Mouse (Mus musculus): ENCODE measurements at regions not wholly inside any gene's neighbourhood (a gene's known extent, or its start where the extent isn't known, plus 50 kb on each side); places are given as distances from the start of the nearest gene placed in this dataset.
"Not testable (repeated sequence)": the region's sequence is repeated elsewhere in the genome, so short reads cannot be mapped to it uniquely, and the experiment has no call there.

- no peak for DNase-seq
- intact Hi-C loops (cut with DNase I), result no loop called here
Measured at GRCm38 (mm10) chr10:96685991-96686601, 69.3 kb downstream of the Btg1 start.

- intact Hi-C loops (cut with DNase I), result no loop called here
- DNase-seq, result peak; percentile 29 to 32
Measured at GRCm38 (mm10) chr10:96686659-96687440, 70.0 kb downstream of the Btg1 start.

GRCm38 (mm10) chr10:96687441-96687772 is 70.6 kb downstream of the Btg1 start:
- intact Hi-C loops (cut with DNase I), result no loop called here
- DNase-seq, result no peak

GRCm38 (mm10) chr10:96689976-96690867 is 73.4 kb downstream of the Btg1 start:
- intact Hi-C loops (cut with DNase I), result no loop called here
- DNase-seq, result peak in 1 of 2 experiments; percentile 24

GRCm38 (mm10) chr10:96690868-96691302 is 74.1 kb downstream of the Btg1 start:
- intact Hi-C loops (cut with DNase I), result no loop called here
- peak in 1 of 2 experiments; percentile 17 for DNase-seq

- intact Hi-C loops (cut with DNase I), result no loop called here
- no peak for DNase-seq
Measured at GRCm38 (mm10) chr10:96691319-96691870, 74.6 kb downstream of the Btg1 start.

- intact Hi-C loops (cut with DNase I), result no loop called here
Measured at GRCm38 (mm10) chr10:96692821-96693220, 76.0 kb downstream of the Btg1 start.

GRCm38 (mm10) chr10:96693766-96694165 is 77.0 kb downstream of the Btg1 start:
- intact Hi-C loops (cut with DNase I), result no loop called here
- no peak for DNase-seq

More at GRCm38 (mm10) chr10:96692821-96693220, 76.0 kb downstream of the Btg1 start:
- no peak for DNase-seq

GRCm38 (mm10) chr10:96696571-96696970 is 79.8 kb downstream of the Btg1 start:
- DNase-seq, result no peak
- intact Hi-C loops (cut with DNase I), result no loop called here

GRCm38 (mm10) chr10:96697781-96698180 is 81.0 kb downstream of the Btg1 start:
- no peak for DNase-seq
- intact Hi-C loops (cut with DNase I), result no loop called here

- intact Hi-C loops (cut with DNase I), result no loop called here
- no peak for DNase-seq
Measured at GRCm38 (mm10) chr10:96706656-96707055, 89.8 kb downstream of the Btg1 start.

GRCm38 (mm10) chr10:96708471-96708870 is 91.7 kb downstream of the Btg1 start:
- intact Hi-C loops (cut with DNase I), result no loop called here
- peak; percentile 39 to 40 for DNase-seq

- intact Hi-C loops (cut with DNase I), result no loop called here
- DNase-seq, result no peak
Measured at GRCm38 (mm10) chr10:96709698-96710356, 93.0 kb downstream of the Btg1 start.

GRCm38 (mm10) chr10:96711993-96712392 is 95.2 kb downstream of the Btg1 start:
- no peak for DNase-seq

GRCm38 (mm10) chr10:96714702-96715101 is 97.9 kb downstream of the Btg1 start:
- intact Hi-C loops (cut with DNase I), result no loop called here
- no peak for DNase-seq

More at GRCm38 (mm10) chr10:96711993-96712392, 95.2 kb downstream of the Btg1 start:
- intact Hi-C loops (cut with DNase I), result no loop called here

GRCm38 (mm10) chr10:96717281-96717680 is 100.5 kb downstream of the Btg1 start:
- no peak for DNase-seq
- intact Hi-C loops (cut with DNase I), result no loop called here

GRCm38 (mm10) chr10:96718706-96719105 is 101.9 kb downstream of the Btg1 start:
- DNase-seq; intact Hi-C loops (cut with DNase I): not testable (repeated sequence)

GRCm38 (mm10) chr10:96720281-96720711 is 103.5 kb downstream of the Btg1 start:
- no peak for DNase-seq
- intact Hi-C loops (cut with DNase I), result no loop called here

- intact Hi-C loops (cut with DNase I), result no loop called here
- no peak for DNase-seq
Measured at GRCm38 (mm10) chr10:96720956-96721688, 104.3 kb downstream of the Btg1 start.

- peak; percentile 17 to 28 for DNase-seq
- intact Hi-C loops (cut with DNase I), result no loop called here
Measured at GRCm38 (mm10) chr10:96722491-96722890, 105.7 kb downstream of the Btg1 start.
